Mouse (Mus musculus) T-helper 17 cell (primary cell): ENCODE measurements around the gene Izumo4.

Experiments
- in situ Hi-C, 2 experiments: fragments of 300-600 bp; cut with MboI, MseI; formaldehyde crosslinking; loops; 1 replicate in 1 of 2; 2 replicates in 1 of 2; pipeline ENCODE4 v1.15.1; 2025; ENCODE audit warnings: high pct_unique_total_duplicates in 2 of 2

The Izumo4 gene

DNA sequence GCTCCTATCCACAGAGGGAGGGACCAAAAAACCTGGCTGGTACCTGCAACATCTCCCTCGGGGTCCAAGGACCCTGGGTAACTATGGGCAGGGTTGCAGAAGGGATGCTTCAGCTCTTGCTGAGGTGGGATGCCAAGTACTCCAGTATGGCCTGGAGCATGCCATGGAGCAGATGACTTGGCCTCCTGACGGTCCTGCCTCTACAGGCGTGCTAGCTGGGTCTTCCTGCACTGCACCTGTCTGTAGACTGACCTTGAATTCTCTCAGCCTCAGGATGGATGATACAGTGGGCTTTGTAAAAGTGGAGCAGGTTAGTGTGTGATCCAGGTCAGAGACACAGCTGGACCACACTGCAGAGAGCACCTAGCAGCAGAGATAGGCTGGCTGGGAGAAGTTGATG is 3.5 kb downstream of the Izumo4 start:
- in situ Hi-C loops: no loop called here

DNA sequence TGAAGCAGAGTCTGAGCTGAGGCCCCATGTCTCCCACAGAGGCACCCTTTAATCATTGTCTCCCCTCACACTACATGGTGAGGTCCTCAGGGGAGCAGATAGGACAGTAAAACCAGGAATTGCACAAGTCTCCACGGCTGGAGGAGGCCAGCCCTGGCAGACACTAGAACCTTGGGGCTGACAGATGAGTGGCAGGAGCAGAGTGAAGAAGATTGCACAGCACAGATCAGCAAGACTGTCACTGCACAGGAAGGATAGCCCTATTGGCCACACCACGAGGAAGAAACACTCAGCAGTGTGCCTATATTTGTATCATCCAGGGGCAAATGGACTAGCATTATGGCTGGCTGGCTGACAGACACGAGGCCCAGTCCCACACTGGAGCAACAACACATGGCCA is 8.8 kb downstream of the Izumo4 start:
- in situ Hi-C loops: loop anchor here in 1 of 2 experiments (5.0 kb wide), 1 partner anchor 76 kb away; no protein-coding TSS in a partner anchor

DNA sequence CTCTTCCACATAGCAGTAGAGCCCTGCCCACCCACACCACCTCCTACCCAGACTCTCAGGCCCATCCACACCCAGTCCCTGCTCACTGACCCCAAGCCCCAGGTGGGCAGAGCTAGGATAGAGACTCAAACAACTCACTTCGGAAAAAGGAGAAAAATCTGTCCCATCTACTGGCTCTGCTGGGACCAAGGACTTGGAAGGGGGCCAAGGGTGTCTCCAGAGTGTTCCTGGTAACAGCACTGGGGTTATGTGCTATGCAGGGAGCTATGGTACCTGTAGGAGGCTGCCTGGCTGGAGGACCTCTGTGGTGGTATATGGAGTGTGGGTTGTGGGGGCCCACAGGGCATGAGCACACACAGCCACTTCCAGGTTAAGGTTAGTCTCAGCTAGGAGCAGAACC is 15.3 kb downstream of the Izumo4 start:
- in situ Hi-C loops: loop anchor here in 1 of 2 experiments (5.0 kb wide), 1 partner anchor 300 kb away; no protein-coding TSS in a partner anchor

DNA sequence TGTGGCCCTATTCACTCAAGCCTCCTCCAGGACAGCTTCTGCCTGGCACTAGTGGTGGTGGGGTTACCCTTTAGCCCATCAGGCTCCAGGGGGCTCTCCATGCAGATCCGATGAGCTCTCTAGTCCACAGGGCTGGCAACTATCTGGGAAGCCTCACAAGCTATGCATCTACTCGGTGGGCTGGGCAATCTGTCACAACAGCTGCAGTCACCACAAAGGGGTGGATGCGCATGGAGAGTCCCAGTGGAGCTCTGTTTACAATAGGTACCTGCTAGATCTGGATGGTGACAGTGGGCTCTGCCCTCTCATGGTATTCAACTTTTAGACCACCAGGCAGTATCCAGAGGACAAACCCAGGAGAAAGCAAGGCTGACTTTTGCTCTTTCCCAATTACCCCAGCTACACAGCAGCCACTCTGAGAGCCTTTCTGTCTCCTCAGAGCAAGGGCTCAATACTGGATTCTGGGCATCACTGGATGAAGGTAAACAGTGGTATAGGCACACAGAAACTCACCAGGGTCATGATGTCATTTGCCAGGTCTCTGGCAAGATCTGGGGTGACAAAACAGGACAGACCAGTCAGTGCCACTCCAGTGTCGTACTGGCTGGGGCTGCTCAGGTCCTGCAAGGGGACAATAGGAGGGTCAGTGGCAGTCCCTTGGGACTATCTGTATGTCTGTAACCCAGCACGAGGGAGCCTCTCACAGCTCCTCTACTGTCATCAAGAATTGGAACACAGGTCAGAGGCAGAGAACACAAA is 25.6 kb downstream of the Izumo4 start:
- in situ Hi-C loops: no loop called here

DNA sequence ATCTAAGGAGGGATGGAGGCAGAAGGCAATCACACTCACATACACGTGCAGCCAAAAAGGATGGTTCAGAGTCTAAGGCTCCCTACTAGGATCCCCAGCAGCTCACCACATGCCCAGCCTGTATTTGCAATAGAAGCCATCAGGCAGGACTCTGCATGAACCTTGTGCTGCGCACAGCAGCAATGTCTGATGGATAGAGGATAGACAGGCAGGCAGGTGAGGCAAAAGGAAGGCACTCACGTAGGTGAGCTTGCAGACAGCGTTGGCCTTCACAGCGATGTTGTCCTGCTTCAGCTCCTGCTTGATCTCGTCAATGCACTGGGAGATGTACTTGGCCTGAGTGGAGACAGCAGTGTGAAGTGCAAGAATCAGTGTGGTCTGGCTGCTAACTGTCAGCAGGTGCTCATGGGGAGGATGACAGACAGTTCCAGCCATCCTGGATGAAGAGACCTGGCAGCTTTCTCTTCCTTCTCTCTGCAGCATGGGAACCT is 30.7 kb downstream of the Izumo4 start:
- in situ Hi-C loops: no loop called here

DNA sequence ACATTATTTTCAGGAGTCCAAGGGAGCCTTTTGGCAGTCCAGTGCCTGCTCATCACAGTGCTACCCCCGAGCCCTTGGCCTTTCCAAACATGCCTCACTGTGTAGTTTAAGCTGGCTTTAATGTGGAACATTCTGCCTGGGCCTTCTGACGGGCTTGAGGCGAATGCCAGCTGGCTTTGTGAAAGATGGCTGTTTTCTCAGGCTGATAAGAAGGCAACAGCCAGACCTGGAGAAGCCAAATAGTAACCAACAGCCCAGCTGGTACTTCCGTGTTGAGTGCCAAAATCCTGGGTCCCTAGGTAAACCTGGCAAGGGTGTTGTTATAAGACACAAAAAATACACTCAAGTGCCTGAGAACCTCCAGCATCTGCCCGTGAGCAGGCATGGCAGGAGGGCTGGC is 34.7 kb downstream of the Izumo4 start:
- in situ Hi-C loops: no loop called here

DNA sequence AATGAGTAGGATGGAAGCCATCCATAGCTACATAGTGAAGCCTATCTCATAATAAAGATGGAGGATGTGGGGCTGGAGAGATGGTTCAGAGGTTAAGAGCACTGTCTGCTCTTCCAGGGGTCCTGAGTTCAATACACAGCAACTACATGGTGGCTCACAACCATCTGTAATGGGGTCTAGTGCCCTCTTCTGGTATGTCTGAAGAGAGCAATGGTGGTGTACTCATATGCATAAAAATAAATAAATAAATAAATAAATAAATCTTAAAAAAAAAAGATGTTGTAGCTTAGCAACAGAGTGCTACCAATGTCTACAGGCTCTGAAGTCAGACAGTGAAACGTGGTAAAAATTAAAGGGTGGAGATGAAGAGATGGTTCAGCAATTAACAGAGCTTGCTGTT is 36.7 kb downstream of the Izumo4 start:
- in situ Hi-C loops: no loop called here

DNA sequence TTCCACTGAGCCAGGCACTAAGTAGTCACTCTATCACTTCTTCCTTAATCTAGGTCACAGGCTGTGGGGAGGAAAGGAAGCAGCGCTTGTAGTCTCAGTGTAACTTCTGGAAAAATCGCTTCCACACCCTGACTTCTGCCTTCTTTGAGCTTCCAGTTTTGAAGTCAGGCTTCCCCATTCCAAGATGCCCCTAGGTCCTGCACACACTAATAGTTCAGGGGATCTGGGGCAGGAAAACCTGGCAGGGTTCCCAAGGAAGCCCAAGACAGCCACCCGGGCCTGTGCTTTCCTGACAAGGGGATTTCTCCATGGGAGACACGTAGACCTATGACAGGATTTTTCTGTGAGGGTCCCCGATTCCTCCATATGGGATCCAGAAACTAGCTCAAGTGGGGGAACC is 39.2 kb downstream of the Izumo4 start:
- in situ Hi-C loops: loop anchor here in 1 of 2 experiments (10.0 kb wide), 1 partner anchor 254 kb away; no protein-coding TSS in a partner anchor

DNA sequence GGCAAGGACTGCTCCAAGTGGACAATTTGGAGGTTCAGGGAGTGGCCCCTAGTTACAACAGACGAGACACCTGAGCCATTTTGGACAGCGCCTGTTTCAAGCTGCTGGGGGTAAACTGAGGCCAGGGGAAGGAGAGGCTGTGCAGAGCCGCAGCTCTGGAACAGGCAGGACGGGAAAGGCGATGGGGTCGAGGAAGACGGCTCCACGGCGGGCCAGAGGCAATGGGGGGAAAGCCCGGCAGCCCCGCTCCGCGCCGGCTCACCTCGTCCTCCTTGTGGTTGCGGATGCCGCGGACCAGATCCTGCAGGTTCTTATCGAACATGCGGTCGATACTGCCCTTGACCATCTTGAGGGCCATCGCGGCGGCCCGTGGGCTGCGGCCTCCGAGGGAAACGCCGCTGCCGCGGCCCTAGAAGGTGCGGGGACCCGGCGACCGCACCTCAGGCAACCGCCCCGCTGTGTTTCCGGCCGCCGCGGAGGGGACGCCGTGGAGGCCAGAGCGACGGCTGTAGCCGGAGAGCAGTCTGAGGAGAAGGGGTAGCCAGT is 39.7 kb downstream of the Izumo4 start:
- in situ Hi-C loops: loop anchor here in 1 of 2 experiments (10.0 kb wide), 1 partner anchor 253 kb away; no protein-coding TSS in a partner anchor

DNA sequence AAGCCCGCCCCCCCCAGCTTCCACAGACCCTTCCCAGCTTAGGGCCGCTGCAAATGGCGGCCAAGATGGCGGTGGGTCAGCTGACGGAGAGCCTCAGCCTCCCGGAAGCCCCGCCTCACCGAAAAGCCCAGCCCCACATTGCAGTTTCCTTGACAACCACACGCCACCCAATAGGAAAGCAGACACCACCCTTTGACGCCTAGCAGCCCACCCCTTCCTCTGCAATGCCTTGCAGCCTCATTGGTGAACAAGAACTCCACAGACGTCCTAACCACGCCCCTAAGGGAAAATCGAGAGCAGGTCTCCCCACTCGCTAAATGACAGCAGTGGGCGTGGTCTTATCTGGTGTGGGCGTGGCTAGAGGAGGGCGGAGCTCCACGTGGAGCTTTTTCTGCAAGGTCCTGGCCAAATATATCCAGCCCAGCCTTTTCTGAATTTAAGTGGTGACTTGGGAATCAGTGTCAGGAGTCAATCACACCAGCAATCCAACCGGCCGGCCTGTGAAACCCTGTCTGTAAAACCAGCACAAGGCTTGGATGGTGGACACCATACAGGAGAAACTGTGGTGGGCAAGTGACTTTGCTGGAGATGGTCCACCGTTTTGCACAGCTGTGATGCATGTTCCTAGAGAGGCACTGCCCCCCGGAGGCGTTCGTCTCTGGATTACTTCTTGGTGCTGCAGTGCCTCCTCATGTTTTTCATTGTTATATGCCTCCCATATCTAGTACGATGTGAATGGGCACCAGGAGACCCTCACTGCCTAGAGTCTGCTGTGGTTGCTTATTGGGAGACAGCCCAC is 40.4 kb downstream of the Izumo4 start, which contains the start of gene Ap3d1:
Gene Ap3d1 (minus strand): TSS at position 85 of the 799 bp plus-strand sequence.
- in situ Hi-C loops: loop anchor here in 1 of 2 experiments (10.0 kb wide), 1 partner anchor 252 kb away; no protein-coding TSS in a partner anchor

DNA sequence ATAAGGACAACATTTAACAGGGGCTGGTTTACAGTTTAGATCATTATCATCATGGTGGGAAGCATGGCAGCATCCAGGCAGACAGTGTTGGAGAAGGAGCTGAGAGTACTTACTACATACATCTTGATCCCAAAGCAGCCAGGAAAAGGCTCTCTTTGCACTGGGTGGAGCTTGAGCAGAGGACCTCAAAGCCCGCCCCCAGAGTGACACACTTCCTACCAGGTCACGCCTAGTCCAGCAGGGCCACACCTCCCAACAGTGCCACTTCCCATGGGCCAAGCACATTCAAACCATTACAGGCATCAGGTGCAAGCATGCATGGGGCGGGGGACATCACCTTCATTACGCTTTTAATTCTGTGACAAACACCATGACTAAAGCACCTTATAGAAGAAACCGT is 42.3 kb downstream of the Izumo4 start:
- in situ Hi-C loops: loop anchor here in 1 of 2 experiments (10.0 kb wide), 1 partner anchor 251 kb away; no protein-coding TSS in a partner anchor

DNA sequence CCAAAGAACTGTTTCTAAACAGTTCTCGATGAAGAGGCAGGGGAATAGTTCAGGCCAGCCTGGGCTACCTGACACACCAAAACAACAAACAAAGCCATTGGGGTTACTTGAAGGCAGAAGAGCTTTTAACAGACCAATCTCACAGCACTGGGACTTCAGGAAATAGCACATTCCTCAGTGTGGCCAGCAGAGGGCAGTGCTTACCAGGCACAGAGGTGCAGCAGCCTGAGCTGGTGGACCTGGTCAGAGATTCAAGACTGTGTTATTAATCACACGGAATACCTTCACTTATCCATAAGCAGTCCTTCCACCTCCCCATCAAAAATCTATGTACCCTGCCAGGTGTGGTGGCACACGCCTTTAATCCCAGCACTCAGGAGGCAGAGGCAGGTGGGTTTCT is 45.4 kb downstream of the Izumo4 start:
- in situ Hi-C loops: loop anchor here (5.0 to 10.0 kb wide), 3 partner anchors 130 to 250 kb away; no protein-coding TSS in a partner anchor

DNA sequence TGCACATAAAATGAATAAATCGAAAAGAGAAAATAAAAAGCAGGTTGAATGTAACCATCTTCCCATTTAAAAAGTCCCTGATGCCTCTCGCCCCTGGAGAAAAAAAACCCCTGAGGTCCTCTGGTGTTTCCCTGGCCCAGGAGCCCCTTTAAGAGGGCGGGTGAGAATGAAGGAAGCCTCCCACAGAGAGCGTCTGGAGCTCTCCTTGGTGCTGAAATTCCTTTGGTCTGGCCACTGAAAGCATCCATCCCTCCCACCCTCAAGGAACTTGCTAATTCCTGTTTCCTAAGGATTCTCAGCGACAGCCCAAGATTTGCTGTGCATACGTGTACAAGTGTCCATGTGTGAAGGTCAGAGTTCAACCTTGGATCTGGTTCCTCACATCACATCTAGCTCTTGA is 46.6 kb downstream of the Izumo4 start:
- in situ Hi-C loops: loop anchor here (5.0 to 10.0 kb wide), 3 partner anchors 129 to 249 kb away; no protein-coding TSS in a partner anchor

DNA sequence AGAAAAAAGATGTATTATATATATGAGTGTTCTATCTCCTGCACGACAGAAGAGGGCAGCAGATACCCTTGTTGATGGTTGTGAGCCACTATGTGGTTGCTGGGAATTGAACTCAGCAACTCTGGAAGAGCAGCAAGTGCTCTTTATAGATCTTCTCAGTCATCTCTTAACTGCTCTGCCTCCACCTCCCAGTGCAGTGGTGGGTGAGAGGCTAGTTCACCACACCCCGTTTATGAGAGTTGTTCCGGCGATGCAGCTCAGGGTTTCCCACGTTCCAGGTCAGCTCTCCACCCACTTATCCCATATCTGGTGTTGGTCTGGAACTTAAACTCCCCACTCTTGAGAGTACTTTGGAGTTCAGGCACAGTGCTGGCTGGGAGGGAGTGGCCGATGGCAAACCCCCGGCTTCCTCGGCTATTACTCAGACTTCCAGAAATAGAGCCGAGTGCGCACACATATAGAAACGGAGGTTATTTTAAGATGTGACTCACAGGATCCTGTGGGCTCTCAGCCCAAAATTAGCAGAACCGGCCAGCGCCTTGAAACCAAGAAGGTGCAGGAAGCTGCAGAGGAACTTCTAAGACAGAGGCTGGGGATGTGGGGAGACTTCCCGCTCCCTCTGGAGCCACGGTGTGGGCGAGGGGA is 49.3 kb downstream of the Izumo4 start:
- in situ Hi-C loops: no loop called here

DNA sequence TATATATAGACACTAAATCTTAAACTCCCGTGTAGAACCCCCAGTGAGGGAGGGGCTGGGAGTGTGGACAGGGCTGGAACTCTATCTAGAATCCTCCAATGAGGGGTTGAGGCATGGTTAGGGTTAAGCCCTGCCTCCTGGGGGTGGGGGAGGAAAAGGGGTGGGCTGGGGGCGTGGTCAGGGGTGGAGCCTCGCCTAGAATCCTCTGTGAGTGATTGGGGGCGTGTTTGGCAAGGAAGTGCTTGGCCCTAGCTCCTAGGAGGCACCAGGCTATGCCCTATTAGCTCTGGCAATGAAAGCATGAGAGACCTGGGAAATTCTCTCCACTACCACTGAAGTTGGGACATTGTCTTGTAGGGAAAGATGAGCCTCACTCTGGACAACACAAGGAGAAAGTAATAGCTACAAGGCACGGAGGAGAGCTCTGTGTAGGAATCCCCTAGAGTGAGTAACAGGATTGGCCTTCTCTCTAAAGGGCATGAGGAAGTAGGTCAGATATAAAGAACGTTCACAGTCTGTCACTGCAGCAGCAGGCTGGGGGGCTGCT is 50.2 kb downstream of the Izumo4 start:
- in situ Hi-C loops: no loop called here

DNA sequence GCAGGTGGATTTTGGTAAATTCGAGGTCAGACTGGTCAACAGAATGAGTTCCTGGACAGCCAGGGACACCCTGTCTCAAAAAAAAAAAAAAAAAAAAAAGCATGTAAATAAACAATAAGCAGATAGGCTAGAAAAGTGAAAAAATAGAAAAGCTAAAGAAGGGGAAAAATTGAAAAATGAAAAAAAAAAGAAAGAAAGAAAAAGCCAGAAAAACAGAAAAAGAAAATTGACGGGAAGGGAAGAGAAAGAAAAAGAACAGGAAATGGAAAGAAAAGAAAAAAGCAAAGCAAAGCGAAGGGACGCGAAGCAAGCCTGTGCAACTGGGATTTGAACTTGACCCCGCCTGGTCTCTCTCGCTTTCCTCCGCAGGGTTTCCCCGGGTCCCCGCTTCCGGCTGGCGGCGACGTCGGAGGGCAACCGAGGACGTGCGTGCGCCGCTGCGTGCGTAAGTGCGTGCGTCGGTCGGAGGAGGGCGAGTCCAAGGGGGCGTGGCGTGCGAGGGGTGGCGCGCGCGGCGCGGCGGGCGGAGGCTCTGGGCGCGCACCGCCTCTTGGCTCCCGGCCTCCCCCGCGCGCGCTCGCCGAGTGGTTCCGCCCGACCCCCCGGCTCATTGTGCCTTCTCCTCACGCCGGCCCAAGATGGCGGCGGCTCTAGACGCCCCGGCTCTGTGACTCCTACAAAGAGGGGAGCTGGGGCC is 52.8 kb downstream of the Izumo4 start, which contains the start of gene Dot1l:
Gene Dot1l (plus strand): TSS at position 613 of the 697 bp plus-strand sequence.
- in situ Hi-C loops: no loop called here
